Mouse (Mus musculus) spleen, adult 2 months (tissue): ENCODE data around the gene 1700069L16Rik. TPM values are rescaled to one million over a fixed set of nuclear protein-coding genes. Genes with fewer than 3 reads are reported as not detected.

ENCODE experiments used
- DNase-seq, 2 experiments: peaks; one replicate each; pipeline versions ENCODE4 v3.0.0 to v3.0.0-alpha.2; 2012 to 2021; ENCODE audit warnings: low spot score in 2 of 2, low read depth in 1 of 2
- H3K27ac ChIP-seq: fragments of 200-500 bp; 2 replicates; pipeline ENCODE4 v1.5.1; 2012; ENCODE audit warnings: low read length, inconsistent platforms; ENCODE audit not compliant: insufficient read depth
- H3K27me3 ChIP-seq: fragments of 200-500 bp; 2 replicates; pipeline ENCODE4 v1.6.1; 2012; ENCODE audit warnings: mild to moderate bottlenecking, moderate library complexity, low read length, inconsistent platforms; ENCODE audit not compliant: control insufficient read depth, insufficient read depth
- H3K36me3 ChIP-seq: fragments of 200-500 bp; 2 replicates; pipeline ENCODE4 v1.6.1; 2012; ENCODE audit warnings: mild to moderate bottlenecking, low read length, inconsistent platforms; ENCODE audit not compliant: control insufficient read depth, insufficient read depth
- H3K4me1 ChIP-seq: fragments of 200-500 bp; 2 replicates; pipeline ENCODE4 v1.6.1; 2011; ENCODE audit warnings: inconsistent platforms; ENCODE audit not compliant: control insufficient read depth, insufficient read depth, insufficient read length
- H3K4me3 ChIP-seq: fragments of 200-500 bp; 2 replicates; pipeline ENCODE4 v1.5.1; 2011; ENCODE audit warnings: mild to moderate bottlenecking, inconsistent platforms; ENCODE audit not compliant: insufficient read depth, insufficient read length; ENCODE audit errors: extremely low read depth
- CTCF ChIP-seq: fragments of 200-500 bp; IDR thresholded peaks from 2 replicates; pipeline ENCODE4 v1.5.1; 2011; ENCODE audit warnings: mild to moderate bottlenecking, inconsistent platforms; ENCODE audit not compliant: insufficient read depth, insufficient read length, insufficient replicate concordance; ENCODE audit errors: extremely low read depth
- POLR2A ChIP-seq: fragments of 200-500 bp; IDR thresholded peaks from 2 replicates; pipeline ENCODE4 v1.6.1; 2011; ENCODE audit warnings: low read depth, low read length, inconsistent platforms
- WGBS: fragments of 180-500 bp; shearing (Covaris S2); methylation state at CpG from one replicate; pipeline ENCODE4 v1.1.7; 2018; 5-methylcytosine and 5-hydroxymethylcytosine counted together
- polyA plus RNA-seq: library from polyadenylated mRNA; depleted of rRNA; stranded (reverse); fragments of >200 nt; gene quantifications from 2 replicates; pipeline ENCODE4 v1.2.3, GENCODE M21; 2012

1700069L16Rik gene
- polyA plus RNA-seq, 1 experiment, result not detected

GRCm38 (mm10) chr5:113690069-113690548, 34.5 kb downstream of the 1700069L16Rik start:
- no peaks in the 10 kb centered on the region for H3K4me1 ChIP-seq
- WGBS, result 82% methylated on average over 15 of the region's 15 CpGs
- no peak for DNase-seq
- TF ChIP-seq CTCF (no peak), POLR2A (no peak)
- H3K27me3 ChIP-seq, result no peaks in the 10 kb centered on the region
- H3K27ac ChIP-seq, result no peak overlapping the region
- H3K4me3 ChIP-seq, result no peak overlapping the region
- no peaks in the 10 kb centered on the region for H3K36me3 ChIP-seq

- Histone ChIP-seq H3K27ac (no peak overlapping the region), H3K27me3 (no peaks in the 10 kb centered on the region), H3K36me3 (no peaks in the 10 kb centered on the region), H3K4me1 (no peaks in the 10 kb centered on the region), H3K4me3 (no peak overlapping the region)
- DNase-seq, result no peak
- WGBS, result 85% methylated on average over 5 of the region's 5 CpGs
- TF ChIP-seq CTCF (no peak), POLR2A (no peak)
These were observed 37.1 kb downstream of the 1700069L16Rik start for GRCm38 (mm10) chr5:113687514-113687913.

GRCm38 (mm10) chr5:113685471-113685870, 39.1 kb downstream of the 1700069L16Rik start:
- Histone ChIP-seq H3K36me3 (no peaks in the 10 kb centered on the region), H3K4me1 (no peaks in the 10 kb centered on the region), H3K4me3 (no peak overlapping the region), H3K27me3 (no peaks in the 10 kb centered on the region), H3K27ac (no peak overlapping the region)
- WGBS, result 78% methylated on average over 5 of the region's 5 CpGs
- DNase-seq, result no peak
- TF ChIP-seq POLR2A, result no peak

- Histone ChIP-seq H3K4me1 (no peaks in the 10 kb centered on the region), H3K4me3 (no peak overlapping the region), H3K36me3 (no peaks in the 10 kb centered on the region), H3K27ac (no peak overlapping the region), H3K27me3 (no peaks in the 10 kb centered on the region)
- TF ChIP-seq POLR2A (no peak), CTCF (no peak)
- DNase-seq, result no peak
- WGBS, result 66% methylated on average over 5 of the region's 5 CpGs
These were observed 41.3 kb downstream of the 1700069L16Rik start for GRCm38 (mm10) chr5:113683246-113683645.

GRCm38 (mm10) chr5:113682472-113682871, 42.1 kb downstream of the 1700069L16Rik start:
- Histone ChIP-seq H3K36me3 (no peaks in the 10 kb centered on the region), H3K4me3 (no peak overlapping the region), H3K27ac (no peak overlapping the region), H3K27me3 (no peaks in the 10 kb centered on the region), H3K4me1 (no peaks in the 10 kb centered on the region)
- DNase-seq, result no peak
- 83% methylated on average over 3 of the region's 3 CpGs for WGBS
- TF ChIP-seq POLR2A (no peak), CTCF (no peak)

- TF ChIP-seq POLR2A (no peak), CTCF (no peak)
- Histone ChIP-seq H3K36me3 (no peaks in the 10 kb centered on the region), H3K4me1 (no peaks in the 10 kb centered on the region), H3K27ac (no peak overlapping the region), H3K4me3 (no peak overlapping the region), H3K27me3 (no peaks in the 10 kb centered on the region)
- no peak for DNase-seq
- 89% methylated on average over 14 of the region's 14 CpGs for WGBS
These were observed 43.4 kb downstream of the 1700069L16Rik start for GRCm38 (mm10) chr5:113681219-113681618.

- no peak for DNase-seq
- Histone ChIP-seq H3K4me3 (no peak overlapping the region), H3K27me3 (no peaks in the 10 kb centered on the region), H3K36me3 (no peaks in the 10 kb centered on the region), H3K27ac (no peak overlapping the region), H3K4me1 (no peaks in the 10 kb centered on the region)
- WGBS, result 93% methylated on average over 4 of the region's 4 CpGs
- TF ChIP-seq CTCF (no peak), POLR2A (no peak)
These were observed 45.1 kb downstream of the 1700069L16Rik start for GRCm38 (mm10) chr5:113679509-113679908.
